Mouse (Mus musculus) bone marrow macrophage, adult 2 months (primary cell): ENCODE results near the gene Ccdc170.

ENCODE experiments used
- CTCF ChIP-seq: IDR thresholded peaks from 2 replicates; pipeline ENCODE4 v1.5.1; 2012; ENCODE audit warnings: low read depth, mild to moderate bottlenecking, low read length, moderate library complexity
- POLR2A ChIP-seq: IDR thresholded peaks from 2 replicates; pipeline ENCODE4 v1.6.1; 2012; ENCODE audit warnings: mild to moderate bottlenecking, low read depth, low read length, borderline replicate concordance

GRCm38 (mm10) chr10:4611386-4612155 lies 129.3 kb downstream of the Ccdc170 start, which contains the start of gene Esr1:
- no peak for TF ChIP-seq CTCF
- no peak for TF ChIP-seq POLR2A
